Mouse (Mus musculus): ENCODE results near the gene Agbl2. TPM values are rescaled to one million over a fixed set of nuclear protein-coding genes. Genes with fewer than 3 reads are reported as not detected.

Agbl2 gene
- polyA plus RNA-seq (2016; fragmentation: Nextera tagmentation; extraction: Ambion mirVana) = 0.51 and 0.92 TPM in 2 replicates

- 5% methylated on average over 11 of the region's 11 CpGs for WGBS
- Histone ChIP-seq H3K4me3 (peak within 1 kb of the TSS; percentile 68), H3K27ac (peak within 1 kb of the TSS; percentile 63), H3K4me1 (peaks cover 19% of the 10 kb centered on the region), H3K9me3 (no peaks in the 10 kb centered on the region), H3K36me3 (peaks cover 33% of the 10 kb centered on the region), H3K27me3 (ENCODE audit: insufficient read depth, poor library complexity, severe bottlenecking) (peaks cover 17% of the 10 kb centered on the region)
- peak; percentile 79 for DNase-seq (ENCODE audit: low spot score)
Observed at GRCm38 (mm10) chr2:90782458-90782857, at the start of gene Agbl2. Gene Agbl2 (plus strand): TSS chr2:90782727.

- H3K36me3 ChIP-seq = peaks cover 84% of the 10 kb centered on the region
- no peak overlapping the region for H3K4me3 ChIP-seq
- 93% methylated on average over 11 of the region's 11 CpGs for WGBS
- DNase-seq (ENCODE audit: low spot score) = no peak
- H3K27me3 ChIP-seq (ENCODE audit: insufficient read depth, poor library complexity, severe bottlenecking) = no peaks in the 10 kb centered on the region
- H3K4me1 ChIP-seq = no peaks in the 10 kb centered on the region
- H3K9me3 ChIP-seq = no peaks in the 10 kb centered on the region
- no peak overlapping the region for H3K27ac ChIP-seq
Observed at GRCm38 (mm10) chr2:90735326-90735725, 47.2 kb upstream of the Agbl2 start.

- WGBS = 84% methylated on average over 3 of the region's 3 CpGs
- Histone ChIP-seq H3K27ac (no peak overlapping the region), H3K4me3 (no peak overlapping the region), H3K36me3 (peaks cover 49% of the 10 kb centered on the region), H3K4me1 (no peaks in the 10 kb centered on the region), H3K9me3 (no peaks in the 10 kb centered on the region), H3K27me3 (ENCODE audit: insufficient read depth, poor library complexity, severe bottlenecking) (no peaks in the 10 kb centered on the region)
- no peak for DNase-seq (ENCODE audit: low spot score)
Observed at GRCm38 (mm10) chr2:90738801-90739200, 43.7 kb upstream of the Agbl2 start.

GRCm38 (mm10) chr2:90739327-90739726 is 43.2 kb upstream of the Agbl2 start:
- Histone ChIP-seq H3K9me3 (no peaks in the 10 kb centered on the region), H3K36me3 (peaks cover 44% of the 10 kb centered on the region), H3K4me1 (no peaks in the 10 kb centered on the region), H3K27me3 (ENCODE audit: insufficient read depth, poor library complexity, severe bottlenecking) (no peaks in the 10 kb centered on the region), H3K4me3 (no peak overlapping the region), H3K27ac (no peak overlapping the region)
- DNase-seq (ENCODE audit: low spot score) = no peak
- WGBS = 75% methylated on average over 3 of the region's 3 CpGs

GRCm38 (mm10) chr2:90739921-90740320 is 42.6 kb upstream of the Agbl2 start:
- H3K4me1 ChIP-seq = no peaks in the 10 kb centered on the region
- no peak for DNase-seq (ENCODE audit: low spot score)
- 87% methylated on average over 5 of the region's 5 CpGs for WGBS
- H3K9me3 ChIP-seq = no peaks in the 10 kb centered on the region
- H3K4me3 ChIP-seq = no peak overlapping the region
- H3K27ac ChIP-seq = no peak overlapping the region
- H3K27me3 ChIP-seq (ENCODE audit: insufficient read depth, poor library complexity, severe bottlenecking) = no peaks in the 10 kb centered on the region
- H3K36me3 ChIP-seq = peaks cover 38% of the 10 kb centered on the region

- H3K4me1 ChIP-seq = peaks cover 6% of the 10 kb centered on the region; the same call in 1 of the 2 replicates
- H3K36me3 ChIP-seq = peaks cover 20% of the 10 kb centered on the region
- 54% methylated on average over 12 of the region's 12 CpGs for WGBS
- peak overlapping the region; percentile 93 for H3K4me3 ChIP-seq
- no peaks in the 10 kb centered on the region for H3K27me3 ChIP-seq (ENCODE audit: insufficient read depth, poor library complexity, severe bottlenecking)
- peak overlapping the region; percentile 98 for H3K27ac ChIP-seq
- H3K9me3 ChIP-seq = no peaks in the 10 kb centered on the region
- no peak for DNase-seq (ENCODE audit: low spot score)
Observed at GRCm38 (mm10) chr2:90744285-90745052, 38.1 kb upstream of the Agbl2 start.

GRCm38 (mm10) chr2:90745053-90745678 is 37.4 kb upstream of the Agbl2 start, which contains the start of gene Fnbp4:
Gene Fnbp4 (plus strand): TSS chr2:90745370.
- Histone ChIP-seq H3K9me3 (no peaks in the 10 kb centered on the region), H3K27me3 (ENCODE audit: insufficient read depth, poor library complexity, severe bottlenecking) (no peaks in the 10 kb centered on the region), H3K4me3 (peak within 1 kb of the TSS; percentile 93), H3K36me3 (peaks cover 26% of the 10 kb centered on the region), H3K4me1 (peaks cover 6% of the 10 kb centered on the region; the same call in 1 of the 2 replicates), H3K27ac (peak within 1 kb of the TSS; percentile 98)
- WGBS = under 1% methylated on average over 44 of the region's 44 CpGs
- peak; percentile 99 for DNase-seq (ENCODE audit: low spot score)

GRCm38 (mm10) chr2:90745740-90746537 is 36.6 kb upstream of the Agbl2 start:
- Histone ChIP-seq H3K27ac (peak overlapping the region; percentile 98), H3K4me3 (peak overlapping the region; percentile 93), H3K36me3 (peaks cover 32% of the 10 kb centered on the region), H3K9me3 (no peaks in the 10 kb centered on the region), H3K27me3 (ENCODE audit: insufficient read depth, poor library complexity, severe bottlenecking) (no peaks in the 10 kb centered on the region), H3K4me1 (peaks cover 6% of the 10 kb centered on the region; the same call in 1 of the 2 replicates)
- DNase-seq (ENCODE audit: low spot score) = no peak
- WGBS = under 1% methylated on average over 54 of the region's 54 CpGs

GRCm38 (mm10) chr2:90746538-90746865 is 36.0 kb upstream of the Agbl2 start:
- peak overlapping the region; percentile 98 for H3K27ac ChIP-seq
- no peaks in the 10 kb centered on the region for H3K27me3 ChIP-seq (ENCODE audit: insufficient read depth, poor library complexity, severe bottlenecking)
- H3K4me1 ChIP-seq = peaks cover 6% of the 10 kb centered on the region; the same call in 1 of the 2 replicates
- DNase-seq (ENCODE audit: low spot score) = no peak
- H3K4me3 ChIP-seq = peak overlapping the region; percentile 93
- H3K36me3 ChIP-seq = peaks cover 38% of the 10 kb centered on the region
- H3K9me3 ChIP-seq = no peaks in the 10 kb centered on the region
- WGBS = 20% methylated on average over 4 of the region's 4 CpGs

- DNase-seq (ENCODE audit: low spot score) = no peak
- Histone ChIP-seq H3K4me1 (peaks cover 6% of the 10 kb centered on the region; the same call in 1 of the 2 replicates), H3K4me3 (peak overlapping the region; percentile 93), H3K9me3 (no peaks in the 10 kb centered on the region), H3K36me3 (peaks cover 41% of the 10 kb centered on the region), H3K27ac (no peak overlapping the region), H3K27me3 (ENCODE audit: insufficient read depth, poor library complexity, severe bottlenecking) (no peaks in the 10 kb centered on the region)
- 87% methylated on average over 10 of the region's 10 CpGs for WGBS
Observed at GRCm38 (mm10) chr2:90747131-90747530, 35.4 kb upstream of the Agbl2 start.

GRCm38 (mm10) chr2:90749676-90750459 is 32.7 kb upstream of the Agbl2 start:
- Histone ChIP-seq H3K4me1 (peaks cover 6% of the 10 kb centered on the region; the same call in 1 of the 2 replicates), H3K9me3 (no peaks in the 10 kb centered on the region), H3K27me3 (ENCODE audit: insufficient read depth, poor library complexity, severe bottlenecking) (no peaks in the 10 kb centered on the region), H3K36me3 (peaks cover 68% of the 10 kb centered on the region), H3K27ac (no peak overlapping the region), H3K4me3 (no peak overlapping the region)
- 79% methylated on average over 6 of the region's 6 CpGs for WGBS
- no peak for DNase-seq (ENCODE audit: low spot score)

- Histone ChIP-seq H3K9me3 (no peaks in the 10 kb centered on the region), H3K27me3 (ENCODE audit: insufficient read depth, poor library complexity, severe bottlenecking) (no peaks in the 10 kb centered on the region), H3K4me1 (no peaks in the 10 kb centered on the region; the same call in 1 of the 2 replicates), H3K36me3 (peaks cover 87% of the 10 kb centered on the region), H3K27ac (no peak overlapping the region), H3K4me3 (no peak overlapping the region)
- DNase-seq (ENCODE audit: low spot score) = no peak
- WGBS = 91% methylated on average over 2 of the region's 2 CpGs
Observed at GRCm38 (mm10) chr2:90753565-90753964, 29.0 kb upstream of the Agbl2 start.

Measured in heart, embryonic 10.5 days (tissue).